Mouse (Mus musculus) embryonic facial prominence, embryonic 10.5 days (tissue): ENCODE results near the gene Haus4. TPM values are rescaled to one million over a fixed set of nuclear protein-coding genes. Genes with fewer than 3 reads are reported as not detected.

Source experiments
- DNase-seq: peaks from one replicate; pipeline ENCODE4 v3.0.0-alpha.2; 2017; ENCODE audit warnings: low spot score
- H3K27ac ChIP-seq: fragments of 300-500 bp; sonication (generic); replicated peaks from 2 replicates; pipeline ENCODE4 v1.5.1; 2016; ENCODE audit warnings: mild to moderate bottlenecking
- H3K27me3 ChIP-seq: fragments of 300-500 bp; sonication (generic); replicated peaks from 2 replicates; pipeline ENCODE4 v1.6.1; 2016; ENCODE audit warnings: low read depth, mild to moderate bottlenecking; ENCODE audit not compliant: poor library complexity, severe bottlenecking
- H3K36me3 ChIP-seq: fragments of 300-500 bp; sonication (generic); replicated peaks from 2 replicates; pipeline ENCODE4 v1.6.1; 2016; ENCODE audit warnings: mild to moderate bottlenecking, moderate library complexity
- H3K4me1 ChIP-seq: fragments of 300-500 bp; sonication (generic); 2 replicates; pipeline ENCODE4 v1.6.1; 2016
- H3K4me3 ChIP-seq: fragments of 300-500 bp; sonication (generic); 2 replicates; pipeline ENCODE4 v1.5.1; 2016; ENCODE audit warnings: mild to moderate bottlenecking, moderate library complexity
- H3K9me3 ChIP-seq: fragments of 300-500 bp; sonication (generic); 2 replicates; pipeline ENCODE4 v1.6.1; 2016; ENCODE audit warnings: mild to moderate bottlenecking
- WGBS: fragments of 180-500 bp; shearing (Covaris S2); methylation state at CpG from one replicate; pipeline ENCODE4 v1.1.7; 2016; 5-methylcytosine and 5-hydroxymethylcytosine counted together
- polyA plus RNA-seq: library from polyadenylated mRNA; unstranded; fragments of >200 nt; fragmentation: Nextera tagmentation; extraction: Ambion mirVana; gene quantifications from 2 replicates; pipeline ENCODE4 v1.2.1, GENCODE M21; 2016

Gene Haus4
- polyA plus RNA-seq, 1 experiment from 2014 or later: 60.5 TPM

GRCm38 (mm10) chr14:54582536-54582935 is 28.1 kb upstream of the Haus4 start:
- peaks cover 51% of the 10 kb centered on the region for H3K36me3 ChIP-seq
- WGBS: 88% methylated on average over 9 of the region's 9 CpGs
- peaks cover 21% of the 10 kb centered on the region for H3K4me1 ChIP-seq
- no peaks in the 10 kb centered on the region for H3K27me3 ChIP-seq
- no peak overlapping the region for H3K27ac ChIP-seq
- no peaks in the 10 kb centered on the region for H3K9me3 ChIP-seq
- DNase-seq: no peak
- no peak overlapping the region for H3K4me3 ChIP-seq

- Histone ChIP-seq H3K36me3 (peaks cover 26% of the 10 kb centered on the region), H3K9me3 (no peaks in the 10 kb centered on the region), H3K4me3 (no peak overlapping the region), H3K27ac (0 out of 2 replicates have a peak overlapping the region, but pooled peaks have one; percentile 19), H3K27me3 (no peaks in the 10 kb centered on the region), H3K4me1 (peaks cover 41% of the 10 kb centered on the region)
- WGBS: 76% methylated on average over 7 of the region's 7 CpGs
- DNase-seq: no peak
These were observed 25.2 kb upstream of the Haus4 start for GRCm38 (mm10) chr14:54579638-54580037.

- Histone ChIP-seq H3K36me3 (peaks cover 23% of the 10 kb centered on the region), H3K27ac (peak overlapping the region; percentile 98), H3K4me1 (peaks cover 57% of the 10 kb centered on the region), H3K27me3 (no peaks in the 10 kb centered on the region), H3K9me3 (no peaks in the 10 kb centered on the region), H3K4me3 (peak overlapping the region; percentile 99)
- DNase-seq: peak; percentile 58
- WGBS: 1% methylated on average over 10 of the region's 10 CpGs
These were observed 23.6 kb upstream of the Haus4 start for GRCm38 (mm10) chr14:54578063-54578462.

GRCm38 (mm10) chr14:54577089-54577982 is 22.9 kb upstream of the Haus4 start, which contains the start of gene Ajuba:
TSS of gene Ajuba (minus strand) at chr14:54577558.
- Histone ChIP-seq H3K4me3 (peak within 1 kb of the TSS; percentile 99), H3K9me3 (no peaks in the 10 kb centered on the region), H3K27ac (peak within 1 kb of the TSS; percentile 98), H3K4me1 (peaks cover 64% of the 10 kb centered on the region), H3K27me3 (no peaks in the 10 kb centered on the region), H3K36me3 (peaks cover 23% of the 10 kb centered on the region)
- under 1% methylated on average over 66 of the region's 66 CpGs for WGBS
- peak; percentile 96 for DNase-seq

GRCm38 (mm10) chr14:54576241-54577088 is 22.0 kb upstream of the Haus4 start:
- under 1% methylated on average over 84 of the region's 84 CpGs for WGBS
- H3K4me1 ChIP-seq: peaks cover 73% of the 10 kb centered on the region

GRCm38 (mm10) chr14:54575631-54576030 is 21.2 kb upstream of the Haus4 start:
- Histone ChIP-seq H3K9me3 (no peaks in the 10 kb centered on the region), H3K36me3 (peaks cover 38% of the 10 kb centered on the region), H3K4me3 (peak overlapping the region; percentile 99), H3K27ac (peak overlapping the region; percentile 98), H3K27me3 (no peaks in the 10 kb centered on the region), H3K4me1 (peaks cover 80% of the 10 kb centered on the region)
- under 1% methylated on average over 39 of the region's 39 CpGs for whole genome bisulfite sequencing
- peak; percentile 95 for DNase-seq

More at GRCm38 (mm10) chr14:54576241-54577088, 22.0 kb upstream of the Haus4 start:
- Histone ChIP-seq H3K27ac (peak overlapping the region; percentile 98), H3K4me3 (peak overlapping the region; percentile 99), H3K9me3 (no peaks in the 10 kb centered on the region), H3K36me3 (peaks cover 29% of the 10 kb centered on the region), H3K27me3 (no peaks in the 10 kb centered on the region)
- peak; percentile 66 for DNase-seq

- Histone ChIP-seq H3K27ac (peak overlapping the region; percentile 98), H3K36me3 (peaks cover 44% of the 10 kb centered on the region), H3K27me3 (no peaks in the 10 kb centered on the region), H3K4me1 (peaks cover 85% of the 10 kb centered on the region), H3K9me3 (no peaks in the 10 kb centered on the region), H3K4me3 (peak overlapping the region; percentile 99)
- WGBS: 2% methylated on average over 8 of the region's 8 CpGs
- DNase-seq: peak; percentile 14
These were observed 20.6 kb upstream of the Haus4 start for GRCm38 (mm10) chr14:54575031-54575430.

GRCm38 (mm10) chr14:54574253-54574652 is 19.8 kb upstream of the Haus4 start:
- 8% methylated on average over 4 of the region's 4 CpGs for WGBS
- Histone ChIP-seq H3K27me3 (no peaks in the 10 kb centered on the region), H3K36me3 (peaks cover 51% of the 10 kb centered on the region), H3K27ac (peak overlapping the region; percentile 98), H3K4me1 (peaks cover 87% of the 10 kb centered on the region), H3K9me3 (no peaks in the 10 kb centered on the region), H3K4me3 (peak overlapping the region; percentile 99)
- DNase-seq: peak; percentile 50

- 5% methylated on average over 14 of the region's 14 CpGs for WGBS
- peaks cover 63% of the 10 kb centered on the region for H3K36me3 ChIP-seq
- H3K27me3 ChIP-seq: no peaks in the 10 kb centered on the region
- peak overlapping the region; percentile 99 for H3K4me3 ChIP-seq
- H3K27ac ChIP-seq: peak overlapping the region; percentile 98
- H3K4me1 ChIP-seq: peaks cover 78% of the 10 kb centered on the region
- peak; percentile 89 for DNase-seq
- no peaks in the 10 kb centered on the region for H3K9me3 ChIP-seq
These were observed 18.6 kb upstream of the Haus4 start for GRCm38 (mm10) chr14:54572790-54573736.

GRCm38 (mm10) chr14:54572122-54572521 is 17.7 kb upstream of the Haus4 start:
- H3K27ac ChIP-seq: peak overlapping the region; percentile 98
- 68% methylated on average over 4 of the region's 4 CpGs for WGBS
- no peaks in the 10 kb centered on the region for H3K27me3 ChIP-seq
- peak overlapping the region; percentile 99 for H3K4me3 ChIP-seq
- H3K9me3 ChIP-seq: no peaks in the 10 kb centered on the region
- peaks cover 73% of the 10 kb centered on the region for H3K36me3 ChIP-seq
- peaks cover 69% of the 10 kb centered on the region for H3K4me1 ChIP-seq
- no peak for DNase-seq

GRCm38 (mm10) chr14:54569451-54570392 is 15.3 kb upstream of the Haus4 start:
- peaks cover 53% of the 10 kb centered on the region for H3K4me1 ChIP-seq
- H3K27me3 ChIP-seq: no peaks in the 10 kb centered on the region
- 48% methylated on average over 17 of the region's 17 CpGs for WGBS
- H3K9me3 ChIP-seq: no peaks in the 10 kb centered on the region
- peaks cover 83% of the 10 kb centered on the region for H3K36me3 ChIP-seq
- peak; percentile 54 for DNase-seq
- peak overlapping the region; percentile 30 for H3K4me3 ChIP-seq
- peak overlapping the region; percentile 58 for H3K27ac ChIP-seq
